Mouse (Mus musculus) hindbrain, embryonic 10.5 days (tissue): Measurements from ENCODE around the gene Tspan8. TPM values are rescaled to one million over a fixed set of nuclear protein-coding genes. Genes with fewer than 3 reads are reported as not detected.

ENCODE experiments used
- DNase-seq: peaks from one replicate; pipeline ENCODE4 v3.0.0-alpha.2; 2017; ENCODE audit warnings: low spot score
- H3K27ac ChIP-seq: fragments of 300-500 bp; sonication (generic); 2 replicates; pipeline ENCODE4 v1.5.1; 2016; ENCODE audit warnings: mild to moderate bottlenecking, moderate library complexity
- H3K27me3 ChIP-seq: fragments of 300-500 bp; sonication (generic); 2 replicates; pipeline ENCODE4 v1.6.1; 2016; ENCODE audit warnings: mild to moderate bottlenecking; ENCODE audit not compliant: poor library complexity, insufficient read depth, severe bottlenecking
- H3K36me3 ChIP-seq: fragments of 300-500 bp; sonication (generic); 2 replicates; pipeline ENCODE4 v1.6.1; 2016; ENCODE audit warnings: mild to moderate bottlenecking, moderate library complexity
- H3K4me1 ChIP-seq: fragments of 300-500 bp; sonication (generic); replicated peaks from 2 replicates; pipeline ENCODE4 v1.6.1; 2016; ENCODE audit warnings: mild to moderate bottlenecking
- H3K4me3 ChIP-seq: fragments of 300-500 bp; sonication (generic); 2 replicates; pipeline ENCODE4 v1.5.1; 2016; ENCODE audit warnings: mild to moderate bottlenecking, moderate library complexity
- H3K9me3 ChIP-seq: fragments of 300-500 bp; sonication (generic); 2 replicates; pipeline ENCODE4 v1.6.1; 2016; ENCODE audit warnings: mild to moderate bottlenecking, moderate library complexity
- WGBS: fragments of 180-500 bp; shearing (Covaris S2); methylation state at CpG from one replicate; pipeline ENCODE4 v1.1.7; 2016; 5-methylcytosine and 5-hydroxymethylcytosine counted together
- polyA plus RNA-seq: library from polyadenylated mRNA; unstranded; fragments of >200 nt; fragmentation: Nextera tagmentation; extraction: Ambion mirVana; gene quantifications from 2 replicates; pipeline ENCODE4 v1.2.1, GENCODE M21; 2016

Tspan8 gene
- polyA plus RNA-seq, 1 experiment from 2014 or later = 0.88 TPM

- 95% methylated on average over 2 of the region's 2 CpGs for WGBS
- no peak overlapping the region for H3K4me3 ChIP-seq
- no peak overlapping the region for H3K27ac ChIP-seq
- H3K36me3 ChIP-seq = no peaks in the 10 kb centered on the region
- DNase-seq = no peak
- no peaks in the 10 kb centered on the region for H3K4me1 ChIP-seq
- H3K27me3 ChIP-seq = no peaks in the 10 kb centered on the region
- H3K9me3 ChIP-seq = no peaks in the 10 kb centered on the region
Observed at GRCm38 (mm10) chr10:115803765-115804164, 12.9 kb upstream of the Tspan8 start.

- H3K4me1 ChIP-seq = no peaks in the 10 kb centered on the region
- DNase-seq = no peak
- WGBS = 91% methylated on average over 5 of the region's 5 CpGs
- no peak overlapping the region for H3K27ac ChIP-seq
- H3K36me3 ChIP-seq = no peaks in the 10 kb centered on the region
- H3K4me3 ChIP-seq = no peak overlapping the region
- H3K9me3 ChIP-seq = no peaks in the 10 kb centered on the region
- H3K27me3 ChIP-seq = no peaks in the 10 kb centered on the region
Observed at GRCm38 (mm10) chr10:115805987-115806386, 10.6 kb upstream of the Tspan8 start.

GRCm38 (mm10) chr10:115809169-115809568 is 7.5 kb upstream of the Tspan8 start:
- Histone ChIP-seq H3K27me3 (no peaks in the 10 kb centered on the region), H3K27ac (no peak overlapping the region), H3K36me3 (no peaks in the 10 kb centered on the region), H3K4me1 (no peaks in the 10 kb centered on the region), H3K9me3 (no peaks in the 10 kb centered on the region), H3K4me3 (no peak overlapping the region)
- 76% methylated on average over 7 of the region's 7 CpGs for WGBS
- no peak for DNase-seq

DNA sequence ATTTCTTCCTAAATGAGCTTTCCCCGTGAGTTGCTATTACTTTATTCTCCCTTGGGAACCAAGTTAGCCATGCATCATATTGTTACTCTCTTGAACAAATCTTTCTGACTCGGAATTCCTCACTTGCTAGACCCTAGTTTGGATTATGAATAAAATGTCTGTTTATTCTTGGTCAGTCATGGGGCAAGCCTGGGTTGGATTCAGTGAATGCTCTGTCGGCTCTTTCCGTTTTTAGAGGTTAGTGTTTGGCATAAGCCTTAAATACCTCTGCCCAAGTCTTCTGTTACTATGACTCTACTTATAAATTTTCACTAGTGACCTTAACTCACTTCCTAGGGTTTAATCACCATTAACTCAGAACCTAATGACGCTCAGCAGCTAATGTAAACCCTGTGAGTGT is 5.1 kb upstream of the Tspan8 start:
- DNase-seq = no peak
- WGBS = 60% methylated on average over 5 of the region's 5 CpGs
- H3K4me1 ChIP-seq = no peaks in the 10 kb centered on the region
- no peak overlapping the region for H3K4me3 ChIP-seq
- H3K27me3 ChIP-seq = no peaks in the 10 kb centered on the region
- H3K9me3 ChIP-seq = no peaks in the 10 kb centered on the region
- H3K27ac ChIP-seq = no peak overlapping the region
- no peaks in the 10 kb centered on the region for H3K36me3 ChIP-seq

DNA sequence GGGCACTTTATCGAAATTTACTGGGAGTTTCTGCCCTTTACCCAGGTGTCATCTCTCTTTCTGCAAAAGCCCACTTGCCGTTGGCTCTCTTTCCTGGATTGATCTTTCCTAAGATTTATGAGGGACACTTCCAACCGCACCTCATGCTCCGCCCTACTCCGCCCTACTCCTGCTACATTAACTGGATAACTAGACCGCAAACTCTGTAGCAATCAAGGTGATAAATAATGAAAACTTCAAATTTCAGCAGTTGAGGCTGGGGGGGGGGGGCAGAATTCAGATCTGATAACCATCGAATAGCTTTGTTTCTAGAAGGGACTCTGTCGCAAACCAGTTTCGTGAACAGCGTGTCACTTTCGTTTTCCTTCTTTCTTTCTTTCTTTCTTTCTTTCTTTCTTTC is 1.8 kb upstream of the Tspan8 start:
- DNase-seq = no peak
- Histone ChIP-seq H3K27ac (no peak overlapping the region), H3K9me3 (no peaks in the 10 kb centered on the region), H3K4me1 (no peaks in the 10 kb centered on the region), H3K27me3 (no peaks in the 10 kb centered on the region), H3K4me3 (no peak overlapping the region), H3K36me3 (no peaks in the 10 kb centered on the region)
- WGBS = 94% methylated on average over 11 of the region's 11 CpGs

GRCm38 (mm10) chr10:115817056-115817724 is 558 bp downstream of the Tspan8 start:
- Histone ChIP-seq H3K9me3 (no peaks in the 10 kb centered on the region), H3K36me3 (no peaks in the 10 kb centered on the region), H3K27me3 (no peaks in the 10 kb centered on the region), H3K4me3 (no peak overlapping the region), H3K4me1 (no peaks in the 10 kb centered on the region), H3K27ac (no peak overlapping the region)
- 67% methylated on average over 13 of the region's 13 CpGs for WGBS
- DNase-seq = no peak

DNA sequence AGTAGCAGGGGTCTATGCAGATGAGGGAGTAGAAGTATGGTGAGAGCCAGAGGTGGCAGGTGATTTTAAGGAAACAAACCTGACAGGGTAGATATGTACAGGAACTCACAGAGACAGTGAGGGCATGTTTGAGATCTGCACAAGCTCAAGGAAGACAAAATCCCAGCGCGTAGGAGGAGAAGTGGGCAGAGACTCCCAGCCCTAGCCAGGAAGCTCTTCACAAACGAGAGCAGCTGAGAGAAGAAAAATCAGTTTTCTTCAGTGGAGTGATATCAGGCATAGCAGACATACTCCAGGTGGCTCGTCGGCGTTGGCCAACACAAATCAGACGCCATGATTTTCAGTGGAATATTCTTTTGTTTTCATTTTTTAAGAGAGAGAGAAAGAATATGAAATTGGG is 8.7 kb downstream of the Tspan8 start:
- H3K4me1 ChIP-seq = no peaks in the 10 kb centered on the region
- no peak overlapping the region for H3K27ac ChIP-seq
- no peaks in the 10 kb centered on the region for H3K9me3 ChIP-seq
- DNase-seq = no peak
- WGBS = 96% methylated on average over 7 of the region's 7 CpGs
- H3K27me3 ChIP-seq = no peaks in the 10 kb centered on the region
- no peaks in the 10 kb centered on the region for H3K36me3 ChIP-seq
- no peak overlapping the region for H3K4me3 ChIP-seq

- no peaks in the 10 kb centered on the region for H3K36me3 ChIP-seq
Observed at GRCm38 (mm10) chr10:115828872-115829271, 12.2 kb downstream of the Tspan8 start.

DNA sequence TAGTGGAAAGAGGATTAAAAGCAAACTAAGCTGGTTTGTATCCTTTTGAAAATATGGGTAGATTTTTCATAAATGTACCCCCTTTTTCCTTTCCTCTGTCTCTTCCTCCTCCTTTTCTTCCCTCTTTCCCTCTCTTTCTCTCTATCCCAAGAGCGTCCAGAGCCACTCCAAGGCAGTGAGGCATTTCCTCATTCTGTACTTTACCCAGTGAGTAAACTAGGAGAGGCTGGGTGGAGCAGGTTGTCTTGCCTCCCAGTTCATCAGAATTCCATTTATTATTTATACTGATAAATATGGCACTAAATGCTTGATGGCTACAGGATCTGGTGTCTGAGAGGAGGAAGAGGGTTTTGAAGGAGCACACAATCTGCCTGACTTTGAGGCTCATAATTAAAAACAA is 13.1 kb downstream of the Tspan8 start:
- Histone ChIP-seq H3K4me1 (no peaks in the 10 kb centered on the region), H3K4me3 (no peak overlapping the region), H3K9me3 (no peaks in the 10 kb centered on the region), H3K36me3 (no peaks in the 10 kb centered on the region), H3K27me3 (no peaks in the 10 kb centered on the region), H3K27ac (no peak overlapping the region)
- DNase-seq = no peak
- 81% methylated on average over 1 of the region's 1 CpGs for WGBS

More at GRCm38 (mm10) chr10:115828872-115829271, 12.2 kb downstream of the Tspan8 start:
- Histone ChIP-seq H3K9me3 (no peaks in the 10 kb centered on the region), H3K4me1 (no peaks in the 10 kb centered on the region), H3K27me3 (no peaks in the 10 kb centered on the region), H3K27ac (no peak overlapping the region), H3K4me3 (no peak overlapping the region)
- WGBS = 84% methylated on average over 5 of the region's 5 CpGs
- DNase-seq = no peak

DNA sequence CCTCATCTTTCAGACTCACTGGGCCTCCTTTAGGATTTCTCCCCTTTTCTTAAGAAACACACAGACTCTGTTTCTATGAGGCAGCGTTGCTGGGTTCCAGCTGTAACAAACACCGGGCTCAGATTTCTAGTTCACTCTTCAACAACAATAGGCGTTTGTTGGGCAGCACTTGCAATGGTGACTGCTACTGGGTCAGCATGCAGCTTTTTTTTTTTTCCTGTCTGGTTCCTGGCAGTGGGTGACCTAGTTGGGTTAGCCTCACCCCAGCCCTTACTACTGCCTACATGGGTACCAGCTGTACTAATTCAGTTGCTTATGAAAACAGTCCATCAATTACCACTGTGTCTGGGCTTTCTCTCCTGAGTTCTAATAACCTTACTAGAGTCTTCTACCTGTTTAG is 14.1 kb downstream of the Tspan8 start:
- 46% methylated on average over 3 of the region's 3 CpGs for WGBS
- H3K27me3 ChIP-seq = no peaks in the 10 kb centered on the region
- no peak for DNase-seq
- H3K36me3 ChIP-seq = no peaks in the 10 kb centered on the region
- no peaks in the 10 kb centered on the region for H3K4me1 ChIP-seq
- no peak overlapping the region for H3K4me3 ChIP-seq
- no peaks in the 10 kb centered on the region for H3K9me3 ChIP-seq
- H3K27ac ChIP-seq = no peak overlapping the region

GRCm38 (mm10) chr10:115834017-115834416 is 17.4 kb downstream of the Tspan8 start:
- no peak for DNase-seq
- WGBS = 91% methylated on average over 6 of the region's 6 CpGs
- no peaks in the 10 kb centered on the region for H3K9me3 ChIP-seq
- H3K4me3 ChIP-seq = no peak overlapping the region
- no peaks in the 10 kb centered on the region for H3K4me1 ChIP-seq
- H3K27me3 ChIP-seq = no peaks in the 10 kb centered on the region
- no peak overlapping the region for H3K27ac ChIP-seq
- no peaks in the 10 kb centered on the region for H3K36me3 ChIP-seq

GRCm38 (mm10) chr10:115846930-115847329 is 30.3 kb downstream of the Tspan8 start:
- Histone ChIP-seq H3K4me3 (no peak overlapping the region), H3K36me3 (no peaks in the 10 kb centered on the region), H3K27ac (no peak overlapping the region), H3K4me1 (no peaks in the 10 kb centered on the region), H3K9me3 (no peaks in the 10 kb centered on the region), H3K27me3 (no peaks in the 10 kb centered on the region)
- 81% methylated on average over 18 of the region's 18 CpGs for WGBS
- no peak for DNase-seq

DNA sequence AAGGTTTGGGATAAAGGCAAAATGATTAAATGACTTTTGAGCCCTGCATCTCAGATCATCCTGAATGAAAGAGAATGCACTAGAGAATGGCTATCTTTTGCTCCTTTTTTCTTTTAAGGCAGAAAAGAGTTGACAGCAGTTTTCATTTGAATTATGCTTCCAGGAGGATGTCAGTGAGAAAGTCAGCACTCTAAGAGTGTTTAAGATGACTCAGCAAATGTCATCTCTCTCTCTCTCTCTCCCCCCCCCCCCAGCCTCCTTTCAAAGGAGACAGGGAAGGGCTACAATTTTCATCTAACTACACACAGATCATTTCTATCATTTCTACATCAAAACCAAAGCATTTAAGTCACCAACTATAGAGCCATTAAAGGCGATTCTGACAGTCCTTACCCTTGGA is 31.9 kb downstream of the Tspan8 start:
- Histone ChIP-seq H3K4me1 (no peaks in the 10 kb centered on the region), H3K27ac (no peak overlapping the region), H3K4me3 (no peak overlapping the region), H3K9me3 (no peaks in the 10 kb centered on the region), H3K27me3 (no peaks in the 10 kb centered on the region), H3K36me3 (no peaks in the 10 kb centered on the region)
- no peak for DNase-seq
- WGBS = 76% methylated on average over 1 of the region's 1 CpGs
